12 mouse cellular contexts compared by ENCODE assay signal in the genomic region with DNA sequence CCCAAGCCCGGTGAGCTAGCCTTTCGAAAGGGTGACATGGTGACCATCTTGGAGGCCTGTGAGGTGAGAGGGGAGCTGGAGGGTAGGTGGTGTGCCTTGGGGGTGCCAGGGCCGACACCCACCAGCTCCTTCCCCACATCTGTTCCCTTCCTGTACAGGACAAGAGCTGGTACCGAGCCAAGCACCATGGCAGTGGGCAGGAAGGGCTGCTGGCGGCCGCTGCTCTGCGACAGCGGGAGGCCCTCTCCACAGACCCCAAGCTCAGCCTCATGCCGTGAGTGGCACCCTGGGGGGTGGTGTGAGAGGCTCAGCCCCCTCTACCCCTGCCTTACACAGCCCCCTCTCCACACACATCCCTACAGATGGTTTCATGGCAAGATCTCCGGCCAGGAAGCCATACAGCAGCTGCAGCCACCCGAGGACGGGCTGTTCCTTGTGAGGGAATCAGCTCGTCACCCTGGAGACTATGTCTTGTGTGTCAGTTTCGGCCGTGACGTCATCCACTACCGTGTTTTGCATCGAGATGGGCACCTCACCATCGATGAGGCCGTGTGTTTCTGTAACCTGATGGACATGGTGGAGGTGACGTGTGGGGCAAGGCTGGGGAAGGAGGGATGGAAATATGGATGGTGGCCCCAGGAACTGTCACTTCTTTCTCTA. TPM values are rescaled to one million over a fixed set of nuclear protein-coding genes. Genes with fewer than 3 reads are reported as not detected.
DNase-seq lines count a peak whose midpoint lies in the region; ATAC-seq and TF ChIP-seq lines count a peak whose summit lies in the region.
"Had no signal": no experiment of that assay in that cellular context is flagged by ENCODE, and none has a peak within 500 bp of the region (broad histone marks: within the 10 kb centered on the region; RNA-seq: fewer than 3 reads in every experiment).

No protein-coding gene starts in this region.

- H3K27me3 ChIP-seq in heart, postnatal 0 days (ENCODE audit: control insufficient read depth, insufficient read depth, low read length): peaks cover 36% of the 10 kb centered on the region
- H3K27me3 ChIP-seq in hindbrain, embryonic 12.5 days: peaks cover 56% of the 10 kb centered on the region
- peaks cover 15% of the 10 kb centered on the region; the same call in 1 of the 2 replicates for H3K27me3 ChIP-seq in midbrain, postnatal 0 days (ENCODE audit: insufficient read depth, low read length)

- peaks cover 8% of the 10 kb centered on the region; the same call in 1 of the 2 replicates for H3K9me3 ChIP-seq in heart, postnatal 0 days (replicated peaks; ENCODE audit: control insufficient read depth, low read length)
- 0 out of 2 replicates have a peak, but pooled peaks cover 4% of the 10 kb centered on the region for H3K9me3 ChIP-seq in hindbrain, embryonic 12.5 days (replicated peaks)
- no peaks in the 10 kb centered on the region for H3K9me3 ChIP-seq in midbrain, postnatal 0 days (ENCODE audit: low read length)

- no peak overlapping the region for H3K4me3 ChIP-seq in heart, postnatal 0 days (ENCODE audit: low read depth, low read length)
- H3K4me3 ChIP-seq in hindbrain, embryonic 12.5 days: no peak overlapping the region
- no peak overlapping the region for H3K4me3 ChIP-seq in midbrain, postnatal 0 days (ENCODE audit: low read depth, low read length)

- TF ChIP-seq POLR2A in brain, embryonic 14.5 days (IDR thresholded peaks at IDR 0.05; ENCODE audit: borderline replicate concordance, extremely low read depth, insufficient read depth, insufficient read length, poor library complexity, severe bottlenecking): no peak

- TF ChIP-seq CTCF in heart, postnatal 0 days (IDR thresholded peaks at IDR 0.05; ENCODE audit: low read depth): no peak
- no peak for TF ChIP-seq CTCF in brain, embryonic 14.5 days (IDR thresholded peaks at IDR 0.05; ENCODE audit: borderline replicate concordance, extremely low read depth, insufficient read depth, insufficient read length)
- TF ChIP-seq CTCF in midbrain, postnatal 0 days (IDR thresholded peaks at IDR 0.05): no peak

- peaks cover 6% of the 10 kb centered on the region for H3K4me1 ChIP-seq in heart, postnatal 0 days (ENCODE audit: control insufficient read depth, insufficient read depth)
- peaks cover 20% of the 10 kb centered on the region for H3K4me1 ChIP-seq in hindbrain, embryonic 12.5 days
- peaks cover 15% of the 10 kb centered on the region for H3K4me1 ChIP-seq in midbrain, postnatal 0 days (ENCODE audit: insufficient read depth, low read length)

- 0 out of 2 replicates have a peak overlapping the region, but pooled peaks have one; percentile 10 for H3K9ac ChIP-seq in heart, postnatal 0 days (replicated peaks; ENCODE audit: low read depth, low read length)
- peak overlapping the region; percentile 38; the same call in 1 of the 2 replicates for H3K9ac ChIP-seq in hindbrain, embryonic 12.5 days
- H3K9ac ChIP-seq in midbrain, postnatal 0 days (replicated peaks; ENCODE audit: low read length, poor library complexity, severe bottlenecking): no peak overlapping the region

- no peak for ATAC-seq in heart, postnatal 0 days (ENCODE audit: insufficient read depth, low read depth)
- ATAC-seq in hindbrain, embryonic 12.5 days (ENCODE audit: low FRiP score): no peak; the same call in 1 of the 2 replicates
- no peak for ATAC-seq in midbrain, postnatal 0 days (ENCODE audit: low FRiP score)
- ATAC-seq in monocyte, adult 5-6 weeks (replicated peaks; ENCODE audit: insufficient number of reproducible peaks, low FRiP score, low TSS enrichment, poor library complexity, severe bottlenecking): no peak

- no peak overlapping the region for H3K27ac ChIP-seq in heart, postnatal 0 days (ENCODE audit: low read depth)
- H3K27ac ChIP-seq in hindbrain, embryonic 12.5 days: no peak overlapping the region
- H3K27ac ChIP-seq in midbrain, postnatal 0 days (ENCODE audit: low read depth, low read length): no peak overlapping the region

- no peak overlapping the region for H3K4me2 ChIP-seq in heart, postnatal 0 days (ENCODE audit: low read depth, low read length)
- 0 out of 2 replicates have a peak overlapping the region, but pooled peaks have one; percentile 6 for H3K4me2 ChIP-seq in hindbrain, embryonic 12.5 days (replicated peaks)
- H3K4me2 ChIP-seq in midbrain, postnatal 0 days (ENCODE audit: low read depth, low read length, poor library complexity, severe bottlenecking): 0 out of 2 replicates have a peak overlapping the region, but pooled peaks have one; percentile 15

- TF ChIP-seq EP300 in heart, postnatal 0 days (IDR thresholded peaks at IDR 0.05; ENCODE audit: low read depth): no peak

- 36% methylated on average over 21 of the region's 21 CpGs for WGBS in heart, postnatal 0 days
- 45% methylated on average over 21 of the region's 21 CpGs for WGBS in hindbrain, embryonic 12.5 days
- WGBS in midbrain, postnatal 0 days: 40% methylated on average over 21 of the region's 21 CpGs

- no peak for DNase-seq in heart, postnatal 0 days (ENCODE audit: low spot score)
- DNase-seq in heart, adult 11 months: no peak
- DNase-seq in brain, embryonic 14.5 days (ENCODE audit: low read depth): peak; percentile 31
- DNase-seq in midbrain, postnatal 0 days (ENCODE audit: low spot score): peak; percentile 43
- no peak for DNase-seq in T-cell, adult 2 months (ENCODE audit: low spot score)
- no peak for DNase-seq in lung, adult 18-20 months
- DNase-seq: adrenal gland, postnatal 36 days; B cell, adult 2 months; heart, postnatal 10 days; lung, postnatal 36 days had no signal

- peaks cover 8% of the 10 kb centered on the region for H3K36me3 ChIP-seq in heart, postnatal 0 days (replicated peaks; ENCODE audit: control insufficient read depth, insufficient read depth, low read length)
- H3K36me3 ChIP-seq in hindbrain, embryonic 12.5 days: peaks cover 36% of the 10 kb centered on the region
- H3K36me3 ChIP-seq in midbrain, postnatal 0 days (ENCODE audit: insufficient read depth, low read length): peaks cover 25% of the 10 kb centered on the region

RNA-seq across cellular contexts. Expression of a gene that starts 6.6 kb away (rescaled TPM):
- 0.31 and 0.66 TPM in 2 replicates for total RNA-seq in heart, postnatal 0 days (2014; rRNA removed; ENCODE audit: low replicate concordance)
- 0.42 and 0.51 TPM in 2 replicates for polyA plus RNA-seq in heart, postnatal 0 days (2015; fragmentation: Nextera tagmentation; extraction: Ambion mirVana)
- polyA plus RNA-seq in brain, embryonic 14.5 days (2012; rRNA removed): 30.6 and 31.9 TPM in 2 replicates
- polyA plus RNA-seq in hindbrain, embryonic 12.5 days (2016; fragmentation: Nextera tagmentation; extraction: Ambion mirVana): 6.3 and 6.8 TPM in 2 replicates
- 110 and 114 TPM in 2 replicates for total RNA-seq in midbrain, postnatal 0 days (2014; rRNA removed)
- 96.9 and 108 TPM in 2 replicates for polyA plus RNA-seq in midbrain, postnatal 0 days (2015; fragmentation: Nextera tagmentation; extraction: Ambion mirVana)
- total RNA-seq in monocyte, adult 5-6 weeks (2017): 10.2 to 29.6 TPM (median 11.9 TPM) in 3 replicates

RNA-seq across cellular contexts. Expression of a gene that starts 7.4 kb away (rescaled TPM):
- 272 and 288 TPM in 2 replicates for total RNA-seq in heart, postnatal 0 days (2014; rRNA removed; ENCODE audit: low replicate concordance)
- polyA plus RNA-seq in heart, postnatal 0 days (2015; fragmentation: Nextera tagmentation; extraction: Ambion mirVana): 264 and 272 TPM in 2 replicates
- polyA plus RNA-seq in brain, embryonic 14.5 days (2012; rRNA removed): 67.0 and 72.1 TPM in 2 replicates
- 142 and 155 TPM in 2 replicates for polyA plus RNA-seq in hindbrain, embryonic 12.5 days (2016; fragmentation: Nextera tagmentation; extraction: Ambion mirVana)
- total RNA-seq in midbrain, postnatal 0 days (2014; rRNA removed): 145 and 164 TPM in 2 replicates
- 162 and 179 TPM in 2 replicates for polyA plus RNA-seq in midbrain, postnatal 0 days (2015; fragmentation: Nextera tagmentation; extraction: Ambion mirVana)
- 77.4 to 89.3 TPM (median 78.0 TPM) in 3 replicates for total RNA-seq in monocyte, adult 5-6 weeks (2017)

RNA-seq across cellular contexts. Expression of a gene that starts 7.4 kb away (rescaled TPM):
- total RNA-seq in heart, postnatal 0 days (2014; rRNA removed; ENCODE audit: low replicate concordance): 84.8 and 114 TPM in 2 replicates
- 45.2 and 46.1 TPM in 2 replicates for polyA plus RNA-seq in heart, postnatal 0 days (2015; fragmentation: Nextera tagmentation; extraction: Ambion mirVana)
- polyA plus RNA-seq in brain, embryonic 14.5 days (2012; rRNA removed): 45.2 and 47.0 TPM in 2 replicates
- polyA plus RNA-seq in hindbrain, embryonic 12.5 days (2016; fragmentation: Nextera tagmentation; extraction: Ambion mirVana): 36.9 and 38.1 TPM in 2 replicates
- 45.0 and 64.8 TPM in 2 replicates for total RNA-seq in midbrain, postnatal 0 days (2014; rRNA removed)
- 25.0 and 25.2 TPM in 2 replicates for polyA plus RNA-seq in midbrain, postnatal 0 days (2015; fragmentation: Nextera tagmentation; extraction: Ambion mirVana)
- total RNA-seq in monocyte, adult 5-6 weeks (2017): 8.9 to 13.4 TPM (median 11.5 TPM) in 3 replicates

RNA-seq across cellular contexts. Expression of a gene that starts 26.4 kb away (rescaled TPM):
- 7.0 and 10.2 TPM in 2 replicates for total RNA-seq in heart, postnatal 0 days (2014; rRNA removed; ENCODE audit: low replicate concordance)
- polyA plus RNA-seq in heart, postnatal 0 days (2015; fragmentation: Nextera tagmentation; extraction: Ambion mirVana): 2.2 and 2.6 TPM in 2 replicates
- polyA plus RNA-seq in brain, embryonic 14.5 days (2012; rRNA removed): 59.8 and 63.6 TPM in 2 replicates
- 14.0 and 15.6 TPM in 2 replicates for polyA plus RNA-seq in hindbrain, embryonic 12.5 days (2016; fragmentation: Nextera tagmentation; extraction: Ambion mirVana)
- 61.3 and 70.2 TPM in 2 replicates for total RNA-seq in midbrain, postnatal 0 days (2014; rRNA removed)
- 24.9 and 25.3 TPM in 2 replicates for polyA plus RNA-seq in midbrain, postnatal 0 days (2015; fragmentation: Nextera tagmentation; extraction: Ambion mirVana)
- 0.10 to 0.58 TPM in 2 of 3 replicates, not detected in the other for total RNA-seq in monocyte, adult 5-6 weeks (2017)

RNA-seq across cellular contexts. Expression of a gene that starts 28.7 kb away (rescaled TPM):
- 0.58 TPM in 1 of 2 replicates, not detected in the other for total RNA-seq in heart, postnatal 0 days (2014; rRNA removed; ENCODE audit: low replicate concordance)
- 0.25 TPM in 2 replicates for polyA plus RNA-seq in heart, postnatal 0 days (2015; fragmentation: Nextera tagmentation; extraction: Ambion mirVana)
- polyA plus RNA-seq in brain, embryonic 14.5 days (2012; rRNA removed): 134 and 169 TPM in 2 replicates
- 33.7 and 36.8 TPM in 2 replicates for polyA plus RNA-seq in hindbrain, embryonic 12.5 days (2016; fragmentation: Nextera tagmentation; extraction: Ambion mirVana)
- total RNA-seq in midbrain, postnatal 0 days (2014; rRNA removed): 195 and 200 TPM in 2 replicates
- polyA plus RNA-seq in midbrain, postnatal 0 days (2015; fragmentation: Nextera tagmentation; extraction: Ambion mirVana): 91.4 and 94.1 TPM in 2 replicates
- not detected in 3 replicates for total RNA-seq in monocyte, adult 5-6 weeks (2017)

Comparison
In these comparisons a context has a peak if more than half of its experiments do, and no peak if none do; other contexts are left out.
1. DNase-seq: peak in brain, embryonic 14.5 days (single experiment) and midbrain, postnatal 0 days (single experiment); none in heart, postnatal 0 days (single experiment), heart, adult 11 months (single experiment), T-cell, adult 2 months (single experiment) and lung, adult 18-20 months (0 of 2).